Mouse (Mus musculus) brain, embryonic 18.5 days (tissue): Measurements from ENCODE around the gene Gm20532.

Source experiments
- DNase-seq: peaks from one replicate; pipeline ENCODE4 v3.0.0-alpha.2; 2012; ENCODE audit warnings: low read depth, low spot score

Gene Gm20532

GRCm38 (mm10) chr2:26573807-26574206 is 12.6 kb upstream of the Gm20532 start:
- DNase-seq = no peak

- DNase-seq = no peak
Measured at GRCm38 (mm10) chr2:26574862-26575261, 11.6 kb upstream of the Gm20532 start.

GRCm38 (mm10) chr2:26575378-26575777 is 11.1 kb upstream of the Gm20532 start:
- no peak for DNase-seq

GRCm38 (mm10) chr2:26575865-26576264 is 10.6 kb upstream of the Gm20532 start:
- no peak for DNase-seq

GRCm38 (mm10) chr2:26576462-26576861 is 10.0 kb upstream of the Gm20532 start:
- DNase-seq = no peak

- DNase-seq = no peak
Measured at GRCm38 (mm10) chr2:26578369-26578768, 8.1 kb upstream of the Gm20532 start.

- DNase-seq = no peak
Measured at GRCm38 (mm10) chr2:26579714-26580113, 6.7 kb upstream of the Gm20532 start, which contains the start of gene Egfl7. Gene Egfl7, plus strand, starts transcription at chr2:26580014.

GRCm38 (mm10) chr2:26580751-26581150 is 5.7 kb upstream of the Gm20532 start:
- no peak for DNase-seq

- no peak for DNase-seq
Measured at GRCm38 (mm10) chr2:26582203-26582602, 4.2 kb upstream of the Gm20532 start.

- no peak for DNase-seq
Measured at GRCm38 (mm10) chr2:26582741-26583140, 3.7 kb upstream of the Gm20532 start.

GRCm38 (mm10) chr2:26583640-26584039 is 2.8 kb upstream of the Gm20532 start:
- no peak for DNase-seq

- DNase-seq = no peak
Measured at GRCm38 (mm10) chr2:26585713-26586112, 726 bp upstream of the Gm20532 start.

GRCm38 (mm10) chr2:26587044-26587405 is 586 bp downstream of the Gm20532 start:
- no peak for DNase-seq

- DNase-seq = no peak
Measured at GRCm38 (mm10) chr2:26588573-26588972, 2.1 kb downstream of the Gm20532 start.

GRCm38 (mm10) chr2:26589284-26589683 is 2.8 kb downstream of the Gm20532 start:
- no peak for DNase-seq

GRCm38 (mm10) chr2:26590282-26590681 is 3.8 kb downstream of the Gm20532 start:
- no peak for DNase-seq

- DNase-seq = no peak
Measured at GRCm38 (mm10) chr2:26590962-26591361, 4.5 kb downstream of the Gm20532 start.

GRCm38 (mm10) chr2:26591416-26591815 is 5.0 kb downstream of the Gm20532 start:
- DNase-seq = no peak

- DNase-seq = no peak
Measured at GRCm38 (mm10) chr2:26593211-26594021, 7.0 kb downstream of the Gm20532 start.

GRCm38 (mm10) chr2:26594022-26594346 is 7.5 kb downstream of the Gm20532 start:
- DNase-seq = no peak

- no peak for DNase-seq
Measured at GRCm38 (mm10) chr2:26594461-26594933, 8.1 kb downstream of the Gm20532 start.

- DNase-seq = no peak
Measured at GRCm38 (mm10) chr2:26594934-26595724, 8.7 kb downstream of the Gm20532 start.
